Mouse (Mus musculus): ENCODE measurements around the gene A430078G23Rik. TPM values are rescaled to one million over a fixed set of nuclear protein-coding genes. Genes with fewer than 3 reads are reported as not detected.

A430078G23Rik gene
- total RNA-seq, 2 experiments from 2014 or later, result 0.14 to 0.19 TPM

DNA sequence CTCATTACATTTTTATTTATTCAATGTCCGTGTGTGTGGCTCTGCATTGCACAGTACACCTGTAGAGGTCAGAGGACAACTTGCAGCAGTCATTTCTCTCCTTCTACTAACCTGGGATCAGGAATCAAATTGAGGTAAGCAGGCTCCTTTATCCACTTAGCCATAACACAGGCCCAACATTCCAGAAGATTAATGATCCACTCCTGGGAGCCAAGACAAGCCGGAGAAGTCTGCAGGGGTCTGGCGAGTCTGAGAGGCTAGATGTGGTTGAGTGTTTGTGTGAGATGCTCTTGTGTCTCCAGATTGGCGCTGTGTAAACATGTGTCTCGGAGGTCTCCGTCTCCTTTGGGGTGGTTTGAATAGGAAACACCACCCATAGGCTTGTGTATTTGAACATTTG, 2.5 kb upstream of the A430078G23Rik start:
- no peak for DNase-seq

- no peak for DNase-seq
These were observed 500 bp upstream of the A430078G23Rik start for GRCm38 (mm10) chr8:3352715-3353114.

DNA sequence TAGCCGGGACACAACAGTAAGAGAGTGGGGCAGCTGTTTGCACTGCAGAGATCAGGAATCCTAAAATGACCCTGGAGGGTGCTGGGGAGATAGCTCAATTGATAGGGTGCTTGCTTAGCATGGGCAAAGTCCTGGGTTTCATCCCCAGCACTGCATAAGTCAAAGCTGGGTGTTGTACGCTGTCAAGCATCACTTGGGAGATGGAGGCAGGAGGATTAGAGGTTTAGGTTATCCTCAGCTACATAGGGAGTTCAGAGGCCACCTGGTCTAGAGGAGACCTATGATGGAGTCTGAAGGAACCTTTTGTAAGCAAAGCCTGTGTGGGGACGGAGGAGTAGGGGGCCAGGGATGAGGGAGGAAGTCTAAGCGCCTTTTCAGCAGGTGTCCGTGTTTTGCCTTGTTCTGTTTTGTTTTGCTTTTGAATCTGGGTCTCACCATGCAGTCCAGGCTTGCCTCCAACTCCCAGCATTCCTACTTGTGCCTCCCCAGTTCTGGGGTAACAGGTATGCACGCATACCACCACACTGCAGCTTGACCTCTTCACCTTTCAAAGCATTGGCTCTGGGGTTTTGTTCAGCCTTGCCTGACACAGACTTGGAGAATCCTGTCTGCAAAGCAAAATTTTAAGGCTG, 712 bp downstream of the A430078G23Rik start:
- DNase-seq, result no peak

DNA sequence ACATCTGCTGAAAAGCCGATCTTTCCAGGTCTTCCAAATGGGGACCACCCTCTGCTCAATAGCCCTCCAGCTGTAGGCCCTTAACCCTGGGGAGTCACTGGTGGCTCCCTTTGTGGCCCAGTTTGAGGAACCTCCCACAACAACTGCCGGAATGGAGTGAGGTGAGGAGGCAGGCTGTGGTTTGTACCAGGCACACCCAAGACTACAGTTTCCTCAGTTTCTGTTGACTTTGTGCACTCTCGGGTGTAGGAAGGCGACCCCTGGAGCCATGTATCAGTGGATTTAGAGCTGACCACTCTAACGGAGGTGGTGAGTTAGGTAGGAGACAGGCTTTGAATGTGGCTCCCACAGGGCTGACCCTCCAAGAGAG, 1.2 kb downstream of the A430078G23Rik start:
- DNase-seq, result no peak

GRCm38 (mm10) chr8:3355586-3355985, 2.4 kb downstream of the A430078G23Rik start:
- DNase-seq, result no peak

DNA sequence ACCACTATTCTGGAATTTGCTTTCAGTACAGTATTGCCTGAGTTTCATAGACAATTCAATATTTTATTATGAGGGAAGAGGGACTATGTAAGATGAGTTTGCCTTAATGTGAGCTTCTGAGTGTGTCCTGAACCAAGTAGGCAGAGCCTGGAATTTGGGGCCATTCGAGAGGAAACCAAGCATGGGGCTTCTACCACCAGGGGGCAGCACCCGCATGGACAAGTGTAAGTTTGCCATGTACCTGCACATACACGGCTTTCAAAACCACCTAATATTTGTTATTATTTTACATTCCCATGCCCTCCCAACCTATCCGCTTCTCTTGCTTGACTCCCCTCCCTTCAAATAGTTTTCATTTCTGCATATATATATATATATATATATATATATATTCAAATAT, 4.8 kb downstream of the A430078G23Rik start:
- peak; percentile 92 for DNase-seq

DNA sequence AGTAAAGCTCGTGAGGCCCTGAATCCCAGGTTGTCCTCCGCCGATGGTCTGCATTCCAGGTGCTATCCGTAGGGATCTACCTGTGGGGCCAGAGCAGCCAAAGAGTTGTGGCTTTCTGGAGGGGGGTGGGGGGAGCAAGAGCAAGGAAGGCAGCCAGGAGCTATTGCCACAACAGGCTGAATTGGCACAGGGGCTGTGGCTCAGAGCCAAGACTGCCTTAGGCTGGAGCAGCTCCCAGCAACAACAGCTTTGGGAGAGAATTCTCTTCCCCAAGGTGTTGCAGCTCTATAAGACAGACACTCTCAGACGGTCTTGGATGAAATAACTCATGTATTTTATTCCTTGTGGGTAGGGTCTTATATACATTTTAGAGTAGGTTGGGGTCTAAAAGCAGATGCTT, 13.9 kb downstream of the A430078G23Rik start:
- DNase-seq, result no peak

DNA sequence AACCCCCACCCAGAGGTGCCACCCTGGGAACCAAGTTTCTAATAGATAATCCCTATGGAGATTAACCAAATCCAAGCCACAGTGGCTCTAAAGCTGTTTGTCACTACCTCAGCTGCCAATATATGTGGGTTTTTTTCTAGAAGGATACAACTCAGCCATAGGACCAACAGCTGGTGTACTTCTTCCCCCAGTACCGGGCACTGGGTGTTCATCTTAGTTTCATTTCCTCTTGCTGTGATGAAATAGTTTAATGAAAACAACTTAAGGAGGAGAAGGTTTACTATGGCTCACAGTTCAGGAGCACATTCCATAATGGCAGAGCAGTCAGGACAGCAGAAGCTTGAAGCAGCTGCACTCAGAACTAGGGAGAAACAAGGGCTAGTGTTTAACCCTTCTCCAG, 14.9 kb downstream of the A430078G23Rik start:
- no peak for DNase-seq

GRCm38 (mm10) chr8:3375748-3376147, 22.5 kb downstream of the A430078G23Rik start:
- no peak for DNase-seq

GRCm38 (mm10) chr8:3376641-3377274, 23.5 kb downstream of the A430078G23Rik start:
- peak; percentile 57 for DNase-seq

DNA sequence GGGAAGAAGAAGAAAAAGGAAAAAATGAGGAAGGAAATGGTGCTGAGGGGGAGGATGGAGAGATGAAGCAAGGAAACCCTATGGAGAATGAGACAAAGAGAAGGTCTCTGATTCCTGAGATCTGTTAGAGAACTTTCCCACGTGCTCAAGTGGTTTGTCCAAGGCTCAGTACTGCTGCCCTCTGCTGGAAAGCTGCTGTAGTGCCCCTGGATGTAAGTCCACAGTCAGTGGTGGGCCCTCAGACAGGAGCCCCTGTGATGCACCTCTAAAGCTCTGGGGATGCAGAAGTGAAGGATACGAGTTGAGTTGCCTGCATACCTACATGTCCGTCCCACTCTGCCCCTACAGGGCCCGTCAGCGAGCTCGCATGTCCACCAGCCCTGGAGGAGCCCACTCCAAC, 34.1 kb downstream of the A430078G23Rik start:
- peak; percentile 77 for DNase-seq

- DNase-seq, result no peak
These were observed 35.5 kb downstream of the A430078G23Rik start for GRCm38 (mm10) chr8:3388591-3389338.

DNA sequence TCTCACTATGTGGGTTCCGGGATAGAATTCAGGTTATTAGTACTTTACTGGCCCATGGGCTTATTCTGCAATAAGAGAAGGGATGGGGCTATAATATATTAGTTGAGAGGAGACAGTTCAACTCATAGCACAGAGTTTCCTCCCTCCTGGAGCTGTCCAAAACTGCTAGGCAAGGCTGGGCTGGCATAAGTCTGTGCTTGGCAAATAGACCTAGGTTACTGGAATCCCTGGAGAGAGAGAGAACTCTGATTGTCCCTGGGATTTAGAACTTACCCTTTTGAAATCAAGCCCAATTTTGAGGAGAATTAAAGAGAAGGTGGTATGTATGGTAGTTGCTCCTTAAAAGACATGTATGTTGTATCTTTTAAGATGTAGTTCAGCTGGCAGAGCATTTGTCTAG, 36.3 kb downstream of the A430078G23Rik start:
- DNase-seq, result no peak

DNA sequence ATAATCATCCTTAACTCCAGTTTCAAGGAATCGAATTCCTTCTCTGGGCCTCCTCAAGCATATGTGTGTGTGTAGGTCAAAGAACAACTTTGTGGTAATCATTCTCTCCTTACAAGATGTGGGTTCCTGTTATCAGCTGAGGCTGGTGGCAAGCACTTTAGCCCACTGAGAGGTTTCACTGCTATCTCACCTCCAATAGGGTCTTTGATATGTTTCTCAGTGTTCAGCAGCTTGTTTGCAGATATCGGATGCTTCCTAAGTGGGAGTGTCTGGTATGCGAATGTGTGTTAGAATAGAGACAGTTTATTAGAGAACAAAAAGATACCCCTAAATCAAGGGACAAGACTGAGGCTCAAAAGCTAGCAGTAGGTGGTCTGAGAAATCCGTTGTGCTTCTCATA, 39.1 kb downstream of the A430078G23Rik start:
- no peak for DNase-seq

- DNase-seq, result peak; percentile 87
These were observed 39.8 kb downstream of the A430078G23Rik start, which contains the start of gene Arhgef18 for GRCm38 (mm10) chr8:3392771-3393710. TSS of gene Arhgef18 (plus strand) at chr8:3393006.

DNA sequence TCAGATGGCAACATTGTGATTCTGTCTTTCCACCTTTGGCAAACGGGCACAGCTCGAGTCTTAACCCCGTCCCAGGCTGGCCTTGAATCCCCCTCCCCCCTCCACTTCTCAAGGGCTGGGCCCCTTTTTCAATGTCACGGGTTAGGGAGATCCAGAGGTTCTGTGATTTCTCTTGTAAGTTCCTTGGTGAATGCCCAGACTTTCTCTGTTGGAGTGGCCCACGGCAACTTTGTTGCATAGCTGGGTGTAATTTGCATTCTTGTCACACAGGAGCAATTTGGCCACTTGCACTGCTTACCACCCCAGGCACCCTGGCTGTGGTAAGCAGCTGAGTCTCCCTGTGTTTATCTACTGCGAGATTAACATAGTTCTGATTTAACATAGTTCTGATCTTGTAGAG, 41.4 kb downstream of the A430078G23Rik start:
- no peak for DNase-seq

DNA sequence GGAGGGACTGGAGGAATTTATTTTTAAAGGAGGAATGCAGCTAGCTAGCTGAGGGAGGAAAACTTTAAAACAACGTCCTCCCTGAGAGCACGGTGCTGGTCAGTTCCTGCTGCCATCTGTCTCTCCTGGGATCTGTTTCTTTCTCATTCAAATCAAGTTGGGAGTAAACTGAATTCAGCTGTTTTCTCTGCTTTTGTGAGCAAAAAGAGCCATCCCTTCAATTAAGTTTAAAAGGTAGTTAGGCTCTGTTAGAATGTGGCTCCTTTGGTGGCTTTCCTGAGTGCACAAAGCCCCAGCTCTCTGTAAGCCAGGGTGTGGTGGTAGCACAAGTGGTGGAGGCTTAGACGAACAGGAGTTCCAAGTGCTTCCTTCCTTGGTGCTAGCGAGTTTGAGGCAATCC, 42.0 kb downstream of the A430078G23Rik start:
- no peak for DNase-seq

GRCm38 (mm10) chr8:3397597-3397996, 44.4 kb downstream of the A430078G23Rik start:
- no peak for DNase-seq

GRCm38 (mm10) chr8:3400509-3400908, 47.3 kb downstream of the A430078G23Rik start:
- no peak for DNase-seq

DNA sequence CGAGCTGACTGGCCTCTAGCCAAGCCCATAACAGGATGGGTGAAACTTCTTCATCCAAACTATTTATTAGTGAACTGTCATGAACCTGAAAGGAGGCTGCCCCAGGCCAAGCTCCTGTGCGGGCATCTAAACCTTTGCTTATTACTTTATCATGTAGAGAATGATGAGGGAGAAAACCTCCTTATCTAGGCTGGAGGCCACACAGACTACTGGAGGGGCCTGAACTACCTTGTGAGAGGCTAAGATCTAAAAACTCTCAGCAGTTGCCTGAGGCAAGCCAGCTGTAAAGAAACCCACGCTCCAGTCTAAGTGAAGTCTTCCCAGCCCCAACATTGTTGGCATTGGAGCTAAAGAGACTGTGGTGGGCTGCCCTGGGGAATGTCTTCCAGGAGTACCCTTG, 54.2 kb downstream of the A430078G23Rik start:
- DNase-seq, result no peak

GRCm38 (mm10) chr8:3411085-3411484, 57.9 kb downstream of the A430078G23Rik start:
- no peak for DNase-seq

DNA sequence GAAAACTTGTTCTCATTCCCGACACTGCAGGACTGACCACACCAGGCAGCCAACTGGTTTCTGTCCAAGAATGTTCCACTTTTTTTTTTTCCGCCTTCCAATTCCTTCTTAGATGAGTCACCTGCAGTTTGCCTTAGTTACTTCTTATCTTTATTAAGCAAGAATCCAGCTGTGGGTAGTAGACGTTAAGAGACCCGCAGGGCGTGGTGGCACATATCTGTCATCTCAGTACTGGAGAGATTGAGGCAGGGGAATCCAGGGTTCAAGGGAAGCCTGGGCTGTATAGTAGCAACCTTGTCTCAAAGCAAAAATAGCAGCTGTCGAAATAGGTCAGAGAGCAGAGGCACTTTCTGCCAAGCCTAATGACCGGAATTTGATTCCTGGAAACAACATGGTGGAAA, 58.7 kb downstream of the A430078G23Rik start:
- no peak for DNase-seq

Data from gastrocnemius, postnatal 10 days (tissue).